Mouse (Mus musculus): Measurements from ENCODE around the gene Azin2. TPM values are rescaled to one million over a fixed set of nuclear protein-coding genes. Genes with fewer than 3 reads are reported as not detected.

Azin2 gene
- polyA plus RNA-seq, 1 experiment from 2014 or later = 14.6 TPM

DNA sequence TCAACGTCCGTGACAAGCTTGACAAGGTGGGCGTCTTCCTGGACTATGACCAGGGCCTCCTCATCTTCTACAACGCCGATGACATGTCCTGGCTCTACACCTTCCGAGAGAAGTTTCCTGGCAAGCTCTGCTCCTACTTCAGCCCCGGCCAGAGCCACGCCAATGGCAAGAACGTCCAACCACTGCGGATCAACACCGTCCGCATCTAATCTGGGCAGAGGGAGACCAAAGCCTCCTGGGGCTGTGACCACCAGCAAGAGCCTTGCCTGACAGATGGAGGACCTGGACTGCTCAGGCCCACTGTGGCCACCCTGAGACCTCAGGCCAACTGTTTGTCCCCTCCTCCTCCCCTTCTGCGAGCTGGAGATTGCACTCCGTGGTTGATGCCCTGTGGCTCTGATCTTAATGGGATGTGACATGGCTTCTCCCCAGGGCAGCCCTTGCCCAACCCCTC, 52.8 kb downstream of the Azin2 start:
- no peak overlapping the region for H3K4me3 ChIP-seq (ENCODE audit: low read depth, low read length)
- 86% methylated on average over 14 of the region's 14 CpGs for WGBS
- no peak for ATAC-seq (replicated peaks; ENCODE audit: insufficient number of reproducible peaks, low FRiP score, low TSS enrichment, low read depth)

DNA sequence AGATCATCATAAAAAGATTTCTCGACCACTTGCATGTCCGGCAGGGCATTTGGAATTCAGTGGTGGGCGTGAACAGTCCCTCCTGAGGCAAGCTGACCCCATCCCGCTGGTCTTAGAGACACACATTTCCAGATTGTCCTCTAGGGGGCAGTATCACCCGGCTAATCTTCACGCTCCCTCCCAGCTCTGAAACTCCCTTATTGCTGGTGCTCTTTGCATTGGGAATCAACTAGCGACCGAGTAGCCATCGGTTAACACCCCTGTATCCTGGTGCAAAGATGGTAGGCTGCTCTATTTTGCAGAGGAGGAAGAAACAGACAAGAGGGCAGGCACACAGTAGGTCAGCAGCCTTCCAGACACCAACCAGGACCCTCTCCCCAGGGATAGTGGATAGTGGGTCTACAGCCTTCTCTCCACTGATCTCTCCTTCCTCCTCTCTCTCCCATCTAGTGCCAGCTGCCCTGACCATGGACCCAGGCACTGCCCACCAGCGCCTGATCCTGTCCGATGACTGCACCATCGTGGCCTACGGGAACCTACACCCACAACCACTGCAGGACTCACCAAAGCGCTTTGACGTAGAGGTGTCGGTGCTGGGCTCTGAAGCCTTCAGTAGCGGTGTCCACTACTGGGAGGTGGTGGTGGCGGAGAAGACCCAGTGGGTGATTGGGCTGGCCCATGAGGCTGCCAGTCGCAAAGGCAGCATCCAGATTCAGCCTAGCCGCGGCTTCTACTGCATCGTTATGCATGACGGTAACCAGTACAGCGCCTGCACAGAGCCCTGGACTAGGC, 53.5 kb downstream of the Azin2 start:
- H3K9ac ChIP-seq (replicated peaks; ENCODE audit: low read length) = no peak overlapping the region
- H3K4me3 ChIP-seq (ENCODE audit: low read depth, low read length) = no peak overlapping the region
- 64% methylated on average over 24 of the region's 24 CpGs for WGBS
- DNase-seq (ENCODE audit: low spot score) (peak; percentile 78), ATAC-seq (replicated peaks; ENCODE audit: insufficient number of reproducible peaks, low FRiP score, low TSS enrichment, low read depth) (no peak)
- no peaks in the 10 kb centered on the region for H3K27me3 ChIP-seq (ENCODE audit: control insufficient read depth, insufficient read depth, low read length)
- H3K9me3 ChIP-seq (replicated peaks; ENCODE audit: control insufficient read depth, low read length) = no peaks in the 10 kb centered on the region
- peaks cover 2% of the 10 kb centered on the region; the same call in 1 of the 2 replicates for H3K36me3 ChIP-seq (replicated peaks; ENCODE audit: control insufficient read depth, insufficient read depth, low read depth, low read length)
- H3K4me1 ChIP-seq (ENCODE audit: control insufficient read depth, insufficient read depth, low read length) = peaks cover 20% of the 10 kb centered on the region
- no peak overlapping the region for H3K4me2 ChIP-seq (ENCODE audit: low read depth, low read length)
- no peak overlapping the region for H3K27ac ChIP-seq (replicated peaks; ENCODE audit: low read depth, low read length)

More for the DNA sequence above, 52.8 kb downstream of the Azin2 start:
- H3K9ac ChIP-seq (replicated peaks; ENCODE audit: low read length) = no peak overlapping the region
- H3K36me3 ChIP-seq (replicated peaks; ENCODE audit: control insufficient read depth, insufficient read depth, low read depth, low read length) = peaks cover 2% of the 10 kb centered on the region; the same call in 1 of the 2 replicates
- H3K27ac ChIP-seq (replicated peaks; ENCODE audit: low read depth, low read length) = no peak overlapping the region
- H3K4me1 ChIP-seq (ENCODE audit: control insufficient read depth, insufficient read depth, low read length) = peaks cover 13% of the 10 kb centered on the region
- no peak overlapping the region for H3K4me2 ChIP-seq (ENCODE audit: low read depth, low read length)
- no peaks in the 10 kb centered on the region for H3K27me3 ChIP-seq (ENCODE audit: control insufficient read depth, insufficient read depth, low read length)
- DNase-seq (ENCODE audit: low spot score) = no peak
- no peaks in the 10 kb centered on the region for H3K9me3 ChIP-seq (replicated peaks; ENCODE audit: control insufficient read depth, low read length)

DNA sequence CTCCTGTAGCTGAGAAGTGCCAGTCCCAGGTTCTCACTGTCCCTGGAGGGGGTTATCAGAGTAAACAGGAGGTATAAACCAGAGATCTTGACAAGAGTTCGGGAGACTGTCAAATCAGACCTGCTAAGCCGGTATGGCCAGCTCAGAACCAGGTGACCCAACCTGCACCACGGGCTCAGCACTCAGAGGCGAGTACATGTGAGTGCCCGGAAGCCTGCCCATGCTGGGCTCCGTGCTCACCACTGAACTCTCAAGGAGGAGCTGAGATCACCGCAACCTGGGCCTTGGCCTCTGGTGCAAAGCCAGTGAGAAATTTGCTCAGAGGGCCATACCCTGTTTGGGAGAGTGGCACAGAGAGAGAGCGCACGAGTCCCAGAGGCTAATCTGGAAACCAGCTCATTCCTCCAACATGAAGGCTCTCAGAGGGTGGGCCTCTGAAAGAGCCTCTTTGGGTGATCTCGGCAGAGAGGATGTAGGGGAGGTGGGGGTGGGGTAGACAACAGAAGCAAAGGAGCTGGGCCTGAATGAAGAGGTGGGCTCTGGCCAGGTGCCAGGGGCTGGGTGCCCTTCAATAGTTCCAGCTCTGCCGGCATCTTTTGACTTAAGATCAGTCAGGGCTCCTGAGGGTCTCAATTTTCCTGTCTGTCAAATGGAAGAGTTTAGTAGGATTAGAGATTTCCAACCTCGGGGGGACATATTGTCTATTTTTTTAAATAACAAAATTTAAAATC, 54.8 kb downstream of the Azin2 start:
- 62% methylated on average over 12 of the region's 12 CpGs for WGBS
- H3K27ac ChIP-seq (replicated peaks; ENCODE audit: low read depth, low read length) = 0 out of 2 replicates have a peak overlapping the region, but pooled peaks have one; percentile 59
- ATAC-seq (replicated peaks; ENCODE audit: insufficient number of reproducible peaks, low FRiP score, low TSS enrichment, low read depth) = no peak

DNA sequence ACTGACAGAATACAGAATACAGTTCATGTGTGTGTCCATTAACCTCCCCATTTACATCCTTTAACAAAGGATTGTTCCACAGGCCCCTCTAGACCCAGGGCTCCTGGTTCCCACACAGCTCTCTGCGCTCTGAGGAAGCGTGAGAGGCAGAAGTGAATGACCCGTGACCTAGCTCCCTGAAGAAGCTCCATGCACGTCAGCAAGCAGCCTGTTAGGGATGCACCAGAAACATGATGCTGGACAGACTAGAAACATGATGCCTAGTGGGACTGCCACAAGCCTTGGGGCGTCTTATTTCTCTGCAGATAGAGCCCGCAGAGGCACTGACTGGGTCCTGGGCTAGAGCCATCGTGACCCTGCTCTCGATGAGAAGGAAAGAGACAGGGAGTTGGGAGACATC, 55.5 kb downstream of the Azin2 start:
- Histone ChIP-seq H3K27me3 (ENCODE audit: control insufficient read depth, insufficient read depth, low read length) (no peaks in the 10 kb centered on the region), H3K4me2 (ENCODE audit: low read depth, low read length) (no peak overlapping the region), H3K4me1 (ENCODE audit: control insufficient read depth, insufficient read depth, low read length) (peaks cover 21% of the 10 kb centered on the region), H3K9me3 (replicated peaks; ENCODE audit: control insufficient read depth, low read length) (no peaks in the 10 kb centered on the region), H3K36me3 (replicated peaks; ENCODE audit: control insufficient read depth, insufficient read depth, low read depth, low read length) (peaks cover 2% of the 10 kb centered on the region; the same call in 1 of the 2 replicates), H3K9ac (replicated peaks; ENCODE audit: low read length) (peak overlapping the region; percentile 23), H3K4me3 (ENCODE audit: low read depth, low read length) (no peak overlapping the region), H3K27ac (replicated peaks; ENCODE audit: low read depth, low read length) (0 out of 2 replicates have a peak overlapping the region, but pooled peaks have one; percentile 59)
- ATAC-seq (replicated peaks; ENCODE audit: insufficient number of reproducible peaks, low FRiP score, low TSS enrichment, low read depth) (0 out of 2 replicates have a peak, but pooled peaks have one; percentile 1), DNase-seq (ENCODE audit: low spot score) (peak; percentile 36)
- WGBS = 16% methylated on average over 8 of the region's 8 CpGs

More for the DNA sequence above, 54.8 kb downstream of the Azin2 start:
- Histone ChIP-seq H3K9ac (replicated peaks; ENCODE audit: low read length) (peak overlapping the region; percentile 5; the same call in 1 of the 2 replicates), H3K4me3 (ENCODE audit: low read depth, low read length) (no peak overlapping the region), H3K9me3 (replicated peaks; ENCODE audit: control insufficient read depth, low read length) (no peaks in the 10 kb centered on the region), H3K36me3 (replicated peaks; ENCODE audit: control insufficient read depth, insufficient read depth, low read depth, low read length) (peaks cover 2% of the 10 kb centered on the region; the same call in 1 of the 2 replicates), H3K4me2 (ENCODE audit: low read depth, low read length) (no peak overlapping the region), H3K4me1 (ENCODE audit: control insufficient read depth, insufficient read depth, low read length) (peaks cover 21% of the 10 kb centered on the region), H3K27me3 (ENCODE audit: control insufficient read depth, insufficient read depth, low read length) (no peaks in the 10 kb centered on the region)
- peak; percentile 22 for DNase-seq (ENCODE audit: low spot score)

DNA sequence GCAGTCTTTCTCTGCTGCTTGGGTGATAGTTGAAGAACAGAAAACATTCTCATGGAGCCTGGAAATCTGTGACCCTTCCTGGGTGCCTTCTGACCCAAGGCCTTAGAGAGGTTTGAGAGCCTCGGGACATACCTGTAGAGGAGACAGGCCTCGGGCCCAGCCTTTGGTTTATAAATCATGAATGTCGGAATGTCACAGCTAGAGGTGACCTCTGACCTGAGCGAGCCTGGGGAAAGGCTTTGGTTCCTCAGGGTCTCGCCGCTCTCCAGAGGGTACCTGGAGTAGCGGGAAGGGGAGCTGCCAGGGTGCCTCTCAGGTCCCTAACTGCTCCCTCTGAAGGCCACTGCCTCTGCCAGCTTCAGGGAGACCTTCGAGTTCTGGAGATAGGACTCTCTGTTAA, 57.0 kb downstream of the Azin2 start:
- H3K9ac ChIP-seq (replicated peaks; ENCODE audit: low read length) = no peak overlapping the region; the same call in 1 of the 2 replicates
- no peak overlapping the region for H3K4me3 ChIP-seq (ENCODE audit: low read depth, low read length)
- peaks cover 23% of the 10 kb centered on the region for H3K4me1 ChIP-seq (ENCODE audit: control insufficient read depth, insufficient read depth, low read length)
- peak overlapping the region; percentile 67 for H3K27ac ChIP-seq (replicated peaks; ENCODE audit: low read depth, low read length)
- H3K27me3 ChIP-seq (ENCODE audit: control insufficient read depth, insufficient read depth, low read length) = no peaks in the 10 kb centered on the region
- ATAC-seq (replicated peaks; ENCODE audit: insufficient number of reproducible peaks, low FRiP score, low TSS enrichment, low read depth) (no peak), DNase-seq (ENCODE audit: low spot score) (peak; percentile 29)
- no peak overlapping the region for H3K4me2 ChIP-seq (ENCODE audit: low read depth, low read length)
- H3K36me3 ChIP-seq (replicated peaks; ENCODE audit: control insufficient read depth, insufficient read depth, low read depth, low read length) = peaks cover 2% of the 10 kb centered on the region; the same call in 1 of the 2 replicates
- H3K9me3 ChIP-seq (replicated peaks; ENCODE audit: control insufficient read depth, low read length) = no peaks in the 10 kb centered on the region
- WGBS = 11% methylated on average over 8 of the region's 8 CpGs

DNA sequence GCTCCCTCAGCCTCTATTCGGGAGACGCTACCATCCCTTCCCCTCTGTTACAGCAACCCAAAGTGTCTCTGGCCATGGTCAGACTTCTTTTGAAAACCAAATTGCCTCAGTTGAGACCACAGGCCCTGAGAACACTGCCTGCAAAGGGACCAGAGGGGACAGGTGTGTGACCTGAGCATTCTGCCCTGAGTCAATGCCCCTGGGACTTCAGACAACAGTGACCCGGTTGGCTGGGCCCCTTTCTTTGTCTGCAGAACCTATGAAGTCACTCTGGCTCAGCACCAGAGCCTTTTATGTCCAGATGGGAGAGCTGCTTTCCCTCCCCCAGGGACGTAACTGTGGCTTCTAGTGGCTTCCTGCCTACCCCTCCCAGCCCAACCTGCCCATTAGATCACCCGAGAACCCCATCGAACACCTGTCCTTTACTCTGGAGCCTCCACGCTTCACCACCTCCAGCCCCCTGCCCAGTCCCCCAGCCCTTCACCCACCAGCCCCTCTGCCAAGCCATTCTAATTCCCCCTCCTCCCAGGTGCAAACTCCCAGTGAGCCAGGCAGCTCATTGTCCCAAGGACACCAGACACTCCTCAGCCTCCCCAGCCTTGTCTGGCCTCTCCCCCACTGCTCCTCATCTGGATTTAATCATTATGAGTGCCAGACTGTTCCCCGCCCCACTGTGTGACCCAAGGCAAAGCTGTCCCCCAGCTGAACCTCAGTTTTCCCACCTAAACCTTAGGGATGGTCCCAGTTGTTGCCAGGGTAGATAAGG, 58.0 kb downstream of the Azin2 start:
- DNase-seq (ENCODE audit: low spot score) (peak; percentile 83), ATAC-seq (replicated peaks; ENCODE audit: insufficient number of reproducible peaks, low FRiP score, low TSS enrichment, low read depth) (0 out of 2 replicates have a peak, but pooled peaks have one; percentile 26)
- H3K36me3 ChIP-seq (replicated peaks; ENCODE audit: control insufficient read depth, insufficient read depth, low read depth, low read length) = peaks cover 2% of the 10 kb centered on the region; the same call in 1 of the 2 replicates
- H3K9ac ChIP-seq (replicated peaks; ENCODE audit: low read length) = 0 out of 2 replicates have a peak overlapping the region, but pooled peaks have one; percentile 18
- no peak overlapping the region for H3K4me2 ChIP-seq (ENCODE audit: low read depth, low read length)
- WGBS = 30% methylated on average over 8 of the region's 8 CpGs
- H3K4me1 ChIP-seq (ENCODE audit: control insufficient read depth, insufficient read depth, low read length) = peaks cover 24% of the 10 kb centered on the region
- H3K4me3 ChIP-seq (ENCODE audit: low read depth, low read length) = no peak overlapping the region
- H3K27ac ChIP-seq (replicated peaks; ENCODE audit: low read depth, low read length) = peak overlapping the region; percentile 68
- H3K9me3 ChIP-seq (replicated peaks; ENCODE audit: control insufficient read depth, low read length) = no peaks in the 10 kb centered on the region
- H3K27me3 ChIP-seq (ENCODE audit: control insufficient read depth, insufficient read depth, low read length) = no peaks in the 10 kb centered on the region

DNA sequence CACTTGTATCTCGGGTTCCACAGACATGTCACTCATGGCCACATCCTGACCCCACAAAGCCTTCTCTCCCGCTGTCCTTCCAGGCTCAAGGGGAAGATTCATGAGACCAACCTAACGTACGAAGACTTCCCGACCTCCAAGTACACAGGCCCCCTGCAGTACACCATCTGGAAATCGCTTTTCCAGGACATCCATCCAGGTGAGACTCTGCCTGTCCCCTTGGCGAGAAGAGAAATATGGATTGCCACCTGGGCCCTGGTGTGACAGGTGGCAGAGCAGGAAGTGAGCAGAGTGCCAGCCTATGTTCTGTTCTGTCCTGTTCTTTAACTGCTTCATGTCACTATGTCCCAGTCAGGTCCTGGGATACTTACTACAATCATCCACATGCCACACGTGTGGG, 59.9 kb downstream of the Azin2 start:
- ATAC-seq (replicated peaks; ENCODE audit: insufficient number of reproducible peaks, low FRiP score, low TSS enrichment, low read depth) = no peak

More for the DNA sequence above, 59.9 kb downstream of the Azin2 start:
- peaks cover 34% of the 10 kb centered on the region for H3K4me1 ChIP-seq (ENCODE audit: control insufficient read depth, insufficient read depth, low read length)
- H3K9ac ChIP-seq (replicated peaks; ENCODE audit: low read length) = no peak overlapping the region
- no peak overlapping the region for H3K4me2 ChIP-seq (ENCODE audit: low read depth, low read length)
- H3K27ac ChIP-seq (replicated peaks; ENCODE audit: low read depth, low read length) = no peak overlapping the region
- WGBS = 83% methylated on average over 8 of the region's 8 CpGs
- H3K4me3 ChIP-seq (ENCODE audit: low read depth, low read length) = no peak overlapping the region
- no peaks in the 10 kb centered on the region for H3K9me3 ChIP-seq (replicated peaks; ENCODE audit: control insufficient read depth, low read length)
- H3K36me3 ChIP-seq (replicated peaks; ENCODE audit: control insufficient read depth, insufficient read depth, low read depth, low read length) = no peaks in the 10 kb centered on the region
- H3K27me3 ChIP-seq (ENCODE audit: control insufficient read depth, insufficient read depth, low read length) = no peaks in the 10 kb centered on the region
- no peak for DNase-seq (ENCODE audit: low spot score)

All from embryonic facial prominence, embryonic 11.5 days (tissue).